Mouse (Mus musculus): ENCODE data around the gene Anxa1. TPM values are rescaled to one million over a fixed set of nuclear protein-coding genes. Genes with fewer than 3 reads are reported as not detected.

The Anxa1 gene
- polyA plus RNA-seq (2016; fragmentation: Nextera tagmentation; extraction: Ambion mirVana) = 15.2 and 17.6 TPM in 2 replicates

- H3K4me3 ChIP-seq (replicated peaks) = no peak within 1 kb of the TSS
- H3K27ac ChIP-seq = no peak within 1 kb of the TSS
- no peak within 1 kb of the TSS for H3K9ac ChIP-seq (replicated peaks)
- H3K27me3 ChIP-seq = no peaks in the 10 kb centered on the region
- H3K4me2 ChIP-seq = no peak within 1 kb of the TSS
- no peaks in the 10 kb centered on the region for H3K9me3 ChIP-seq
- 0 out of 2 replicates have a peak, but pooled peaks cover 7% of the 10 kb centered on the region for H3K4me1 ChIP-seq (replicated peaks)
- no peaks in the 10 kb centered on the region for H3K36me3 ChIP-seq
- ATAC-seq (ENCODE audit: insufficient number of reproducible peaks, insufficient read depth, low FRiP score, low TSS enrichment, low read depth) = no peak
- 60% methylated on average over 5 of the region's 5 CpGs for WGBS
Measured at GRCm38 (mm10) chr19:20390455-20390994, at the start of gene Anxa1. Gene Anxa1, minus strand, starts transcription at chr19:20390944.

DNA sequence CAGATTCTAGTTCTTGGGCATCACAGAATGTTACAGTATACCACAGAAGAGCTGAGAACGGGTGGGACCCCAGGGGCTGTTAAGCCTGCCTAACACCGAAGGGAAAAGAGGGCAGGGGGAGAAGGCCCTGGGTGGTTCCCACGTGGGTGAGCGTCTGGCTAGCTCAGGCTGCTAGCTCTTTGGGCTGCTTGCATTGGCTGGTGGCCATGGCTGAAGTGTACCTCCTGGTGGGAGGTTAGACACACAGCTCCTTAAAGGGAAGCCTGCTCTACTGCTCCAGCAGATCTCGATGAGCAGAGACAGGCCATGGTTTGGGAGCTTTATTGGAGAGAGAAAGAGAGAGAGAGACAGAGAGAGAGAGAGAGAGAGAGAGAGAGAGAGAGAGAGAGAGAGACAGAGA lies 46.3 kb upstream of the Anxa1 start:
- no peak for ATAC-seq (ENCODE audit: insufficient number of reproducible peaks, insufficient read depth, low FRiP score, low TSS enrichment, low read depth)
- Histone ChIP-seq H3K9ac (replicated peaks) (no peak overlapping the region), H3K27me3 (no peaks in the 10 kb centered on the region), H3K36me3 (no peaks in the 10 kb centered on the region), H3K4me3 (replicated peaks) (no peak overlapping the region), H3K4me1 (replicated peaks) (no peaks in the 10 kb centered on the region), H3K4me2 (no peak overlapping the region), H3K27ac (no peak overlapping the region), H3K9me3 (no peaks in the 10 kb centered on the region)
- WGBS = 62% methylated on average over 5 of the region's 5 CpGs

DNA sequence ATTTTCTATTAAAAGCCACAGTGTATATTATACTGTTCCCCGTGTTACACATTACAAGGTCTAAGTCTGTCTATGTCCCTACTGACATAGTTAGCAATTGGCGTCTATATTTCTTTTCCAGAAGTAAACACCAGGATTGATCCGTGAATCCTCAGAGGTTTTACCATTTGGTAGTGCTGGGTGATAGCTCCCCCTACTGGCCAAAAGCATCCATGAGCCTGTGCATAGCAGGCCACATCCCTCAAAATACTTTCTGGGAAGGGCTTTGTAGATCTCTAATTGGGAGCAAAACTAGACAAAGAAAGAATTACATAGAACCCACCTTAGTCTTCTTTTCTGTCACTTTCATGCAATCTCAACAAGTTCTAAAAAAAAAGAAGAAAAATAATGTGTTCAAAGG lies 43.8 kb upstream of the Anxa1 start:
- Histone ChIP-seq H3K4me2 (no peak overlapping the region), H3K27me3 (no peaks in the 10 kb centered on the region), H3K36me3 (no peaks in the 10 kb centered on the region), H3K27ac (no peak overlapping the region), H3K4me3 (replicated peaks) (no peak overlapping the region), H3K9ac (replicated peaks) (no peak overlapping the region), H3K9me3 (no peaks in the 10 kb centered on the region), H3K4me1 (replicated peaks) (no peaks in the 10 kb centered on the region)
- 16% methylated on average over 3 of the region's 3 CpGs for WGBS
- no peak; the same call in 1 of the 2 replicates for ATAC-seq (ENCODE audit: insufficient number of reproducible peaks, insufficient read depth, low FRiP score, low TSS enrichment, low read depth)

GRCm38 (mm10) chr19:20433966-20434365 lies 43.2 kb upstream of the Anxa1 start:
- no peak overlapping the region for H3K4me2 ChIP-seq
- no peak overlapping the region for H3K9ac ChIP-seq (replicated peaks)
- H3K9me3 ChIP-seq = no peaks in the 10 kb centered on the region
- no peaks in the 10 kb centered on the region for H3K36me3 ChIP-seq
- H3K27ac ChIP-seq = no peak overlapping the region
- 93% methylated on average over 5 of the region's 5 CpGs for WGBS
- H3K27me3 ChIP-seq = no peaks in the 10 kb centered on the region
- H3K4me3 ChIP-seq (replicated peaks) = no peak overlapping the region
- H3K4me1 ChIP-seq (replicated peaks) = no peaks in the 10 kb centered on the region
- no peak; the same call in 1 of the 2 replicates for ATAC-seq (ENCODE audit: insufficient number of reproducible peaks, insufficient read depth, low FRiP score, low TSS enrichment, low read depth)

DNA sequence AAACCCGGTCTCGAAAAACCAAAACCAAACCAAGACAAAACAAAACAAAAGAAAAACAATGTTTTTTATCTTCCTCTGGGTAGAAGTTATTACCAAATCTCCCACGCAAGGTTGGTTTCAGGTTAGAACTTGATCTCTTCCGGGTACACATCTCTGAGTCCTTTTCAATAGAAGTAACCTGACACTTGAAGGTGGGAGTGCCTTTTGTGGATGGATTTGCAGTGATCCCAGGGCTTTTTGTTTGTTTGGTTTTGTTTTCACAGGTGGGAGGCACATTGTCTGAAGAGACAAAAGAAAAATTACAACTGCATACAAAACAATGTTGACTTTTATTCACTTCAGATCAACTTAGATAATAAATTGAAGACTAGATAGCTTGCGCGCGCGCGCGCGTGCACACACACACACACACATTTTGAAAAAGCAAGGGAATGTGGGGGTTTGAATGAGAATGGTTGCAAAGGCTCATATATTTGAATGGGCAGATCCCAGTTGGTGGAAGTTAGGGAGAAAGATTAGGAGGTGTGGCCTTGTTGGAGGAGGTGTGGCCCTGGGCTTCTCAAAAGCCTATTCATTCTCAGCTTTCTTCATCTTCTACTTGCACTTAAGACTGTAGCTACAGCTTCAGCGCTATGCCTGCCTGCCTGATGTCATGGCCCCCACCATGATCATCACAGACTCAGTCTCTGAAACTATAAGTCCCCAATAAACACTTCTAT lies 35.9 kb upstream of the Anxa1 start:
- Histone ChIP-seq H3K4me1 (replicated peaks) (no peaks in the 10 kb centered on the region), H3K9me3 (no peaks in the 10 kb centered on the region), H3K27ac (no peak overlapping the region), H3K27me3 (no peaks in the 10 kb centered on the region), H3K9ac (replicated peaks) (no peak overlapping the region), H3K4me2 (no peak overlapping the region), H3K36me3 (no peaks in the 10 kb centered on the region), H3K4me3 (replicated peaks) (no peak overlapping the region)
- WGBS = 73% methylated on average over 12 of the region's 12 CpGs
- no peak for ATAC-seq (ENCODE audit: insufficient number of reproducible peaks, insufficient read depth, low FRiP score, low TSS enrichment, low read depth)

GRCm38 (mm10) chr19:20411276-20411675 lies 20.5 kb upstream of the Anxa1 start:
- H3K4me2 ChIP-seq = no peak overlapping the region
- H3K9me3 ChIP-seq = no peaks in the 10 kb centered on the region
- H3K27ac ChIP-seq = no peak overlapping the region
- H3K9ac ChIP-seq (replicated peaks) = no peak overlapping the region
- no peaks in the 10 kb centered on the region for H3K4me1 ChIP-seq (replicated peaks)
- WGBS = 90% methylated on average over 3 of the region's 3 CpGs
- H3K4me3 ChIP-seq (replicated peaks) = no peak overlapping the region
- H3K27me3 ChIP-seq = no peaks in the 10 kb centered on the region
- ATAC-seq (ENCODE audit: insufficient number of reproducible peaks, insufficient read depth, low FRiP score, low TSS enrichment, low read depth) = no peak
- H3K36me3 ChIP-seq = no peaks in the 10 kb centered on the region

- Histone ChIP-seq H3K27me3 (no peaks in the 10 kb centered on the region), H3K36me3 (no peaks in the 10 kb centered on the region), H3K27ac (no peak overlapping the region), H3K4me3 (replicated peaks) (no peak overlapping the region), H3K9ac (replicated peaks) (no peak overlapping the region), H3K4me1 (replicated peaks) (no peaks in the 10 kb centered on the region), H3K9me3 (no peaks in the 10 kb centered on the region), H3K4me2 (no peak overlapping the region)
- no peak for ATAC-seq (ENCODE audit: insufficient number of reproducible peaks, insufficient read depth, low FRiP score, low TSS enrichment, low read depth)
- 79% methylated on average over 9 of the region's 9 CpGs for WGBS
Measured at GRCm38 (mm10) chr19:20409541-20410528, 19.1 kb upstream of the Anxa1 start.

DNA sequence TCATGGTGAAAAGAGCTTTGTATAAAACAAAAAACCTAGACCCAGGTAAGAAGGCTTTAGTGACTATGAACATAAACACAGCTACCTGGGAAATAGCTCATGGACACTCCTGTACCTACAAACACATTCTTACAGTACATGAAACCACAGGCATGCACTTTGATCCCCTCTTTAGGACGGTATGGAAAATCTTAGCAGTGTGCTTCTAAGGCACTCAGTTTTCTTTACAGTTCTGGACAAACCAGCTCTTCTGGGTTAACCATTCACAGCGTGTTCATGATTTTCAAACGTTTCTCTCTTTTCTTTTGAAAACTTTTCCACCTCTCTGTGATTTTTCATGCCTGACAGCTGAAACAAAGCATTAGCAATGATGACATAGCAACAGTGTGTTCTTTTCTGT lies 15.7 kb upstream of the Anxa1 start:
- ATAC-seq (ENCODE audit: insufficient number of reproducible peaks, insufficient read depth, low FRiP score, low TSS enrichment, low read depth) = no peak
- 70% methylated on average over 3 of the region's 3 CpGs for WGBS

GRCm38 (mm10) chr19:20405015-20405414 lies 14.3 kb upstream of the Anxa1 start:
- H3K9ac ChIP-seq (replicated peaks) = no peak overlapping the region
- H3K4me1 ChIP-seq (replicated peaks) = no peaks in the 10 kb centered on the region
- WGBS = 88% methylated on average over 4 of the region's 4 CpGs
- no peak overlapping the region for H3K27ac ChIP-seq
- H3K27me3 ChIP-seq = no peaks in the 10 kb centered on the region
- no peak for ATAC-seq (ENCODE audit: insufficient number of reproducible peaks, insufficient read depth, low FRiP score, low TSS enrichment, low read depth)
- H3K4me3 ChIP-seq (replicated peaks) = no peak overlapping the region
- H3K9me3 ChIP-seq = no peaks in the 10 kb centered on the region
- H3K36me3 ChIP-seq = no peaks in the 10 kb centered on the region
- no peak overlapping the region for H3K4me2 ChIP-seq

More for the DNA sequence above, 15.7 kb upstream of the Anxa1 start:
- Histone ChIP-seq H3K9me3 (no peaks in the 10 kb centered on the region), H3K4me1 (replicated peaks) (no peaks in the 10 kb centered on the region), H3K4me2 (no peak overlapping the region), H3K4me3 (replicated peaks) (no peak overlapping the region), H3K9ac (replicated peaks) (no peak overlapping the region), H3K27me3 (no peaks in the 10 kb centered on the region), H3K27ac (no peak overlapping the region), H3K36me3 (no peaks in the 10 kb centered on the region)

DNA sequence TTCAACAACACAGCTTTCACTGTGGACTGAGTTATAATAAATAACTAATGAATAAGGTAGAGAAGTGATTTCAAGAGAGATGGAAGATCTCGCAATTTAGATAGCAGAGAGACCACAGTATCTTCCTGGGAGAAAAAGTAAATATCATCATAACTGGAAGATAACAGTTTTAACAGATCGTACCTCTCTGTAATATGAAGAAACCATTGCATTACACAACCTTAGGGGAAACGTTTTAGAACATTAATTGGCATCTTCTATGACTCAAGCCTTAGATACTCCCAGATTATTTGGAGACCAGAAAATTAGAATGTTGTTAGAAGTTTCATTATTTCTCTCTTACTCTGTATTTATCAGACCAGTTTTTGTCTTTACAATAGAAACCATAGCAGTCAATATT lies 13.0 kb upstream of the Anxa1 start:
- H3K9ac ChIP-seq (replicated peaks) = no peak overlapping the region
- H3K36me3 ChIP-seq = no peaks in the 10 kb centered on the region
- ATAC-seq (ENCODE audit: insufficient number of reproducible peaks, insufficient read depth, low FRiP score, low TSS enrichment, low read depth) = no peak
- no peak overlapping the region for H3K4me2 ChIP-seq
- WGBS = 83% methylated on average over 3 of the region's 3 CpGs
- H3K4me1 ChIP-seq (replicated peaks) = no peaks in the 10 kb centered on the region
- no peak overlapping the region for H3K4me3 ChIP-seq (replicated peaks)
- H3K27me3 ChIP-seq = no peaks in the 10 kb centered on the region
- no peaks in the 10 kb centered on the region for H3K9me3 ChIP-seq
- no peak overlapping the region for H3K27ac ChIP-seq

DNA sequence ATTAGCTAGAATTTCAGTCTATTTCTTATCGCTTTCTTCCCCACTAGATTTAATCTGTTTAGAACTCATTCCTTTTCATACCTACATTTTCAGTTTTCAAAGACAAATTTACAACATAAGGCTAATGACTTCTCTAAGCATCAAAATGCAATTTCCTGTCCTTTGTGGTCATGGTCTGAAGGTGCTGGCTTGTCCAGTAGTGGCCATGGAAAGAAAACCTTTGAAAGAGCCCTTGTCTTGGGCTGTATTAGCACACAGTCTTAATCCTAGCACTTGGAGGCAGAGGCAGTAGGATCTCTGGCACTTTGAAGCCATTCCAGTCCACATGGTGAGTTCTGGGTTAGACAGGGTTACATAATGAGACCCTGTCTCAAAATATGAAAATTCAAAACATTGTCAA lies 12.5 kb upstream of the Anxa1 start:
- no peaks in the 10 kb centered on the region for H3K27me3 ChIP-seq
- H3K4me1 ChIP-seq (replicated peaks) = no peaks in the 10 kb centered on the region
- no peak overlapping the region for H3K27ac ChIP-seq
- ATAC-seq (ENCODE audit: insufficient number of reproducible peaks, insufficient read depth, low FRiP score, low TSS enrichment, low read depth) = no peak
- H3K36me3 ChIP-seq = no peaks in the 10 kb centered on the region
- H3K4me2 ChIP-seq = no peak overlapping the region
- no peak overlapping the region for H3K4me3 ChIP-seq (replicated peaks)
- H3K9ac ChIP-seq (replicated peaks) = no peak overlapping the region
- no peaks in the 10 kb centered on the region for H3K9me3 ChIP-seq
- WGBS = 92% methylated on average over 1 of the region's 1 CpGs

All from limb, embryonic 12.5 days (tissue).